Mouse (Mus musculus): ENCODE results near the gene Slc4a5. TPM values are rescaled to one million over a fixed set of nuclear protein-coding genes. Genes with fewer than 3 reads are reported as not detected.

The Slc4a5 gene
- total and polyA plus RNA-seq, 3 experiments = 0.04 TPM; not detected in 2

DNA sequence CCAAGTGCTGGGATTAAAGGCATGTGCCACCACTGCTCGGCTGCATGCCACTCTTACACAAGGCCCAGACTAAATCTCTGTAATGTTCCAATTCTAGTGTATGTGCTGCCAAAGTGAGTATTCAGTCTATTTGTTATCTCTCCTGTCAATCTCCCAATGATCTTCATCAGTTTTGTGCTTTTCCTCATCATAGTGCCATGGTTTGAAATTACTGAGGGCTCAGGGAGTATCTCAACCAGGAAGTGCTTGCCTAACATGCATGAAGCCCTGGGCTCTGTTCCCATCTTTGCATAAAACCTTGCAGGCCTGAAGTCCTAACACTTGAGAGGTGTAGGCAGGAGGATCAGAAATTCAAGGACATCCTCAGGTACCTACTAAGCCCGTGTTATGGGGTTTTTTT, 103.2 kb downstream of the Slc4a5 start:
- no peak for DNase-seq (ENCODE audit: low read depth, low spot score)
- Histone ChIP-seq H3K36me3 (ENCODE audit: control insufficient read depth in 1 of 2, insufficient read depth in 2 of 2, low read length in 2 of 2) (peaks cover 0 to 24% of the 10 kb centered on the region in 2 experiments; a peak in 2 of 4 replicates), H3K4me3 (ENCODE audit: control insufficient read depth in 1 of 2, insufficient read depth in 1 of 2, low read depth in 2 of 2, low read length in 2 of 2) (no peak overlapping the region), H3K79me2 (ENCODE audit: control insufficient read depth, insufficient read depth, low read length, poor library complexity) (peaks cover 19% of the 10 kb centered on the region), H3K4me1 (ENCODE audit: control insufficient read depth in 1 of 2, insufficient read depth in 2 of 2, low read length in 2 of 2) (peaks cover 9 to 14% of the 10 kb centered on the region in 2 experiments), H3K9ac (ENCODE audit: control insufficient read depth, low read depth, low read length, poor library complexity, severe bottlenecking) (no peak overlapping the region), H3K9me3 (replicated peaks; ENCODE audit: insufficient read depth, low read length) (no peaks in the 10 kb centered on the region), H3K27ac (ENCODE audit: control insufficient read depth, low read depth, low read length) (no peak overlapping the region), H3K27me3 (ENCODE audit: control insufficient read depth in 1 of 2, insufficient read depth in 2 of 2, low read length in 2 of 2) (no peaks in the 10 kb centered on the region)
- TF ChIP-seq RCOR1 (IDR thresholded peaks at IDR 0.05; ENCODE audit: low read depth, low read length) (no peak), GATA1 (IDR thresholded peaks at IDR 0.05; ENCODE audit: low read depth, low read length) (0 out of 2 replicates have a peak, but pooled peaks have one; percentile 16), ZC3H11A (IDR thresholded peaks at IDR 0.05; ENCODE audit: low read depth, low read length) (no peak), TAL1 (IDR thresholded peaks at IDR 0.05; ENCODE audit: low read length) (no peak)

DNA sequence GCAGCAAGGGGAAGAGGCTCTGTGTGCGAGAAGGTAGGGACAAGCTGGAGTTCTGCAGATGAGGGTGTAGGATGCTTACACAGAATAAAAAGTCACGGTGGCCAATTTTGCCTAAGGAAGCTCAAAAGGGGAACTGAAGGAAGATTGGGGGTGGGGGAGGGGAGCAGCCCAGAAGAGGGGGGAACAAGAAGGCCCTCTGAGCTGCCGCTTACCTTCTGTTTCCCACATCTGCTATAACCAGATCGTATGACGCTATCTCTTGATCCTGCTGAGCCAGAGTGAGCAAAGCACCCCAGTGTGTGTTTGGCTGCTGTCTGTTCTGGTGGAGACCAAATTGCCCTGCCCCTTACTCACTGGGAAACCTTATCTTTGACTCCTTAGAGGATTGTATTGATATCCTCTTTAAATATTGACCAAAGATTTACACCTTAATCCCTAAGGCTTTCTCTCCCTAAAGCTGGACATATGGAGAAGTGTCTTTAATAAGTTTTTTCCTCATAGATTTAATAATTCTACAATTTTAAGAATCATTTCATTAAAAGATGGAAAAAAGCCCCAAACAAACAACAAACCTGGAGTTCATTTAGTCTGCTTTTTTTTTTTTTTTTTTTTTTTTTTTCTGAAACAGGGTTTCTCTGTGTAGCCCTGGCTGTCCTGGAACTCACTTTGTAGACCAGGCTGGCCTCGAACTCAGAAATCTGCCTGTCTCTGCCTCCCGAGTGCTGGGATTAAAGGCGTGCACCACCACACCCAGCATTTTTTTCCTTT, 104.2 kb downstream of the Slc4a5 start:
- peak; percentile 94 for DNase-seq (ENCODE audit: low read depth, low spot score)
- TF ChIP-seq HCFC1 (IDR thresholded peaks at IDR 0.05; ENCODE audit: low read depth, low read length) = 0 out of 2 replicates have a peak, but pooled peaks have one; percentile 38
- no peak for TF ChIP-seq USF1 (IDR thresholded peaks at IDR 0.05; ENCODE audit: low read depth, low read length)
- TF ChIP-seq MYC (IDR thresholded peaks at IDR 0.05; ENCODE audit: low read depth, low read length) = peak; percentile 55; the same call in 1 of the 2 replicates
- peak; percentile 72 for TF ChIP-seq CHD2 (IDR thresholded peaks at IDR 0.05; ENCODE audit: low read length)
- TF ChIP-seq TCF12 (IDR thresholded peaks at IDR 0.05; ENCODE audit: low read depth, low read length) = peak; percentile 66
- TF ChIP-seq ZNF384 (IDR thresholded peaks at IDR 0.05; ENCODE audit: low read depth, low read length) = peak; percentile 56; the same call in 1 of the 2 replicates
- peak; percentile 25; the same call in 1 of the 2 replicates for TF ChIP-seq MXI1 (IDR thresholded peaks at IDR 0.05; ENCODE audit: low read depth, low read length)
- peak; percentile 58 to 66 for TF ChIP-seq EP300 (IDR thresholded peaks at IDR 0.05; ENCODE audit: low read depth in 1 of 2, low read length in 2 of 2)
- peak; percentile 88 for TF ChIP-seq MAZ (IDR thresholded peaks at IDR 0.05; ENCODE audit: low read depth, low read length)
- 0 out of 2 replicates have a peak, but pooled peaks have one; percentile 18 for TF ChIP-seq JUND (IDR thresholded peaks at IDR 0.05; ENCODE audit: low read depth, low read length)
- 0 out of 2 replicates have a peak, but pooled peaks have one; percentile 45 for TF ChIP-seq TBP (IDR thresholded peaks at IDR 0.05; ENCODE audit: low read depth, low read length)
- peak; percentile 44; the same call in 1 of the 2 replicates for TF ChIP-seq MAFK (IDR thresholded peaks at IDR 0.05; ENCODE audit: borderline replicate concordance, low read depth, low read length)
- TF ChIP-seq SIN3A (IDR thresholded peaks at IDR 0.05; ENCODE audit: low read length) = peak; percentile 86
- no peak for TF ChIP-seq RAD21 (IDR thresholded peaks at IDR 0.05; ENCODE audit: low read depth, low read length)
- TF ChIP-seq RCOR1 (IDR thresholded peaks at IDR 0.05; ENCODE audit: low read depth, low read length) = peak; percentile 64
- TF ChIP-seq NELFE (IDR thresholded peaks at IDR 0.05; ENCODE audit: low read depth, low read length) = no peak
- TF ChIP-seq CHD1 (IDR thresholded peaks at IDR 0.05; ENCODE audit: low read depth, low read length) = no peak
- TF ChIP-seq GATA1 (IDR thresholded peaks at IDR 0.05; ENCODE audit: low read depth, low read length) = peak; percentile 65
- TF ChIP-seq USF2 (IDR thresholded peaks at IDR 0.05; ENCODE audit: borderline replicate concordance in 1 of 2, insufficient read depth in 1 of 2, low read depth in 1 of 2, low read length in 2 of 2) = no peak
- peak; percentile 60 for TF ChIP-seq BHLHE40 (IDR thresholded peaks at IDR 0.05; ENCODE audit: borderline replicate concordance, low read depth, low read length)
- peak; percentile 94 for TF ChIP-seq ETS1 (IDR thresholded peaks at IDR 0.05; ENCODE audit: low read depth, low read length)
- peak; percentile 63 for TF ChIP-seq TAL1 (IDR thresholded peaks at IDR 0.05; ENCODE audit: low read length)
- no peak for TF ChIP-seq ZMIZ1 (IDR thresholded peaks at IDR 0.05; ENCODE audit: low read depth, low read length)
- no peaks in the 10 kb centered on the region for H3K27me3 ChIP-seq (ENCODE audit: control insufficient read depth in 1 of 2, insufficient read depth in 2 of 2, low read length in 2 of 2)
- peak overlapping the region in 1 of 2 experiments; percentile 23; a peak in 1 of 4 replicates for H3K4me3 ChIP-seq (ENCODE audit: control insufficient read depth in 1 of 2, insufficient read depth in 1 of 2, low read depth in 2 of 2, low read length in 2 of 2)
- H3K36me3 ChIP-seq (ENCODE audit: control insufficient read depth in 1 of 2, insufficient read depth in 2 of 2, low read length in 2 of 2) = peaks cover 0 to 32% of the 10 kb centered on the region in 2 experiments; a peak in 3 of 4 replicates
- H3K4me1 ChIP-seq (ENCODE audit: control insufficient read depth in 1 of 2, insufficient read depth in 2 of 2, low read length in 2 of 2) = peaks cover 9 to 13% of the 10 kb centered on the region in 2 experiments
- peak overlapping the region; percentile 22; the same call in 1 of the 2 replicates for H3K9ac ChIP-seq (ENCODE audit: control insufficient read depth, low read depth, low read length, poor library complexity, severe bottlenecking)
- peak overlapping the region; percentile 54 for H3K27ac ChIP-seq (ENCODE audit: control insufficient read depth, low read depth, low read length)
- H3K9me3 ChIP-seq (replicated peaks; ENCODE audit: insufficient read depth, low read length) = no peaks in the 10 kb centered on the region
- peaks cover 27% of the 10 kb centered on the region for H3K79me2 ChIP-seq (ENCODE audit: control insufficient read depth, insufficient read depth, low read length, poor library complexity)
